Mouse (Mus musculus) ES-CJ7 (cell line): Measurements from ENCODE around the gene Nfkbia.

ENCODE experiments used
- DNase-seq: peaks from one replicate; pipeline ENCODE4 v3.0.0; 2011; ENCODE audit warnings: low read depth, low spot score

Nfkbia gene

DNA sequence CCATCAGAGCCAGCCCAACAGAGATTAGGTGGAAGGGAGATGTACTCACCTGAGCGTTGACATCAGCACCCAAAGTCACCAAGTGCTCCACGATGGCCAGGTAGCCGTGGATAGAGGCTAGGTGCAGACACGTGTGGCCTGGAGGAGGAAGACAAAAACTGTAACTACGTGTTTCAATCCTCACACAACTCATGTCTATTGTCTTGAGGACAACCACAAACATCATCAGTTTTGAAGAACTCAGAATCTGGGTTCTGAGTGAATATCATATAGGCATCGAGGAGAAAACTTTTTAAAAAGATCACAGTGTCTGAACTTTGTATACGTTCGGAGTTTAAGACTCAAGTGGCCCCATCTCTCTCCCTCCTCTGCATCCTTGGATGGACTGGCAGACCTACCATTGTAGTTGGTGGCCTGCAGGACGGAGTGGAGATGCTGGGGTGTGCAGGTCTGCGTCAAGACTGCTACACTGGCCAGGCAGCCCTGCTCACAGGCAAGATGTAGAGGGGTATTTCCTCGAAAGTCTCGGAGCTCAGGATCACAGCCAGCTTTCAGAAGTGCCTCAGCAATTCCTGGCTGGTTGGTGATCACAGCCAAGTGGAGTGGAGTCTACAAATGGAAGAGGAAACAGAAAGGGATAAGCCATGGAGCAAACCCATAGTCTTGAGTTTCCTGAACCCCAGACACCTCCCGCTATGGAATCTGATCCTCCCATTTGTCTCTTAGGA, 1.6 kb downstream of the Nfkbia start:
- no peak for DNase-seq

DNA sequence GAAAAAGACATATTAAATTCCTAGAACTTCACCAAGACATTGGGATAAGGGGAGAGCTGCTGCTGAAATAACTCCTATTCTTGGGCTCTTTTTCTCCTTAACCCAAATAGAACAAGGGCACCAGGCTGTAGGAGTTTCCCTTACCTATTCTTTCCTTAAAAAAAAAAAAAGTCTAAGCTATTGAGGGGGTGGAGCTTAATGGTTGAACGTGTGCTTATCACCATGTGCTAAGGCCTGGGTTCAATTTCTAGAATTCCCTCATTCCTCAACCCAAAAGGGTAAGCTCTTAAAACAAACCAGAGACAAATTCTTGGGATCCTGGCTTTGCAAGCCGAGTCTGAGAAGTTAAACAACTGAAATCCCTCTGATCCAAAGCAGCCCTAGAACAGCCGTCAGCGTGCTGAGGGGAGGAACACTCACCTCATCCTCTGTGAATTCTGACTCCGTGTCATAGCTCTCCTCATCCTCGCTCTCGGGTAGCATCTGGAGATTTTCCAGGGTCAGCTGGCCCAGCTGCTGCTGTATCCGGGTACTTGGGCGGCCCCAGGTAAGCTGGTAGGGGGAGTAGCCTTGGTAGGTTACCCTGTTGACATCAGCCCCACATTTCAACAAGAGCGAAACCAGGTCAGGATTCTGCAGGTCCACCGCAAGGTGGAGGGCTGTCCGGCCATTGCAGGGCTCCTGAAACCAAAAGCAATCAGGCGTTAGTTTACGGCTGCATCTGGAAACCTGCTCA, 2.3 kb downstream of the Nfkbia start:
- no peak for DNase-seq

DNA sequence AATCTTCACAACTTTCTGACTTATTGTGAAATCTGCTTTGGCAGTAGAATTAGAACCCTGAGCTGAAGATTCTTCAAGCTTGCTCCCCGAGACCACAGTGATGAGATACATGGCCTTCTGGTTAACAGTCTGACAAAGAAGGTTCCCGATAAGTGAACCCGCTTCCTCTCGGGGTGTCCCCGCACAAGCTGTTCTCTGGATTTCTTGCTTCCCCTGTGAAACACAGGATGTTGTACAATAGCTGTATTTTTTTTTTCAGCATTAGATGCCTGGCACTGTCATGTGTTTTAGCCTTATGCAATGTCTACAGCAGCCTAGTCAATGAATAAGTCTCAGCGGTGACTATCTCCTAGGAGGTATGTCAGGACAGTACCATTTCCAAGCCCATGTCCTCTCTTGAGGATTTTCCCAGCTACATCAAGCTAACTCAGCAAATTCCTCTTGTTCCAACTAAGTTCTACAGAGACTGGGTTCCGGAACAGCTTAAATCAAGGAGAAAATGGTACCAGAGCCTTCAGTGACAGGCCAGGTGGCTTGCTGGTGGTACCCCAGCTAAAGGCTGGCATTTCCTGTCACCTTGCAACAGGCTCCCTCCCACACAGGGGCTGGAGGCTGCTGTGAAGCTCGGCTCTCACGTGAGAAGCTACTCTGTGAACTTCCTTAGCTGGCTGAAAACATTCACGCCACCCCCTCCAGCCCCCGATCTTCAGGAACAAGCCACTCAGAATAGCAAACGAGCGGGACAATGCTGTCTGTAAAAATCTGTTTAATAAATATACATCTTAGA, 3.6 kb downstream of the Nfkbia start:
- DNase-seq: no peak

DNA sequence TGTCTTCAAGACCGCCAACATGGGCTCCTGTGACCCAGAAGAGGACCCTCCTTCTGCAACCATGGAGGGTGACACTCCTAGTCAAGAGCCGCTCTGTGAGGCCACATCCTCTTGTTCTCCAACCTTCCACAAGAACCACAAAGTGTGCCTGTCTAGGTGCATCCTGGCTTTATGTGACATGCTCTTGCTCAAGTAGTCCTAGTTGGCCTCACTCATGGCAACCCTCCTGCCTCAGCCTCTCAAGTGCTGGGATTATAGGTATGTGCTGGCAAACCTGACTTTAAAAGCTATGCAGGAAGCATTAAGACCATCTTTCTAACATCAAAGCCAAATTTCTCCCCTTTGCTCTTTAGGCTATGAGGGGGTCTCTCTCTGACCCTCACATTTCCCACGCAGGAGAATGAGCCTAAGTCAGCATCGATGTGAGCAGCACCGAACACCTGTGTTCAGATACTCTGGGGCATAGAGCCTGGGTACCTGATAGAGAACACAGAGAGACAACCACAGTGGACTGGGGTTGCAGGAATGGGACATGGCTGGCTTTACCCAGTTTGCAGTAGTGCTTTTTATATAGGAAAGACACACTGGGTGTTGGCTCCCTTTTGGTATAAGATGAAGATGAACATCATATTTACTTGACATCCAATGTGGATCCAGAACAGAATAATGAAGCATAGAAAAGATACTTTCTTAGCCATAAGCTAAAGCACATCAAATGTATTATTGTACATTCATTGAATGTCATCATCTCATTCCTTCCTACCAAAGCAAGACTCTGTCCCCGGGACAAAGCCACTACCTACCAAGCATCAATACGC, 4.4 kb downstream of the Nfkbia start:
- DNase-seq: no peak

DNA sequence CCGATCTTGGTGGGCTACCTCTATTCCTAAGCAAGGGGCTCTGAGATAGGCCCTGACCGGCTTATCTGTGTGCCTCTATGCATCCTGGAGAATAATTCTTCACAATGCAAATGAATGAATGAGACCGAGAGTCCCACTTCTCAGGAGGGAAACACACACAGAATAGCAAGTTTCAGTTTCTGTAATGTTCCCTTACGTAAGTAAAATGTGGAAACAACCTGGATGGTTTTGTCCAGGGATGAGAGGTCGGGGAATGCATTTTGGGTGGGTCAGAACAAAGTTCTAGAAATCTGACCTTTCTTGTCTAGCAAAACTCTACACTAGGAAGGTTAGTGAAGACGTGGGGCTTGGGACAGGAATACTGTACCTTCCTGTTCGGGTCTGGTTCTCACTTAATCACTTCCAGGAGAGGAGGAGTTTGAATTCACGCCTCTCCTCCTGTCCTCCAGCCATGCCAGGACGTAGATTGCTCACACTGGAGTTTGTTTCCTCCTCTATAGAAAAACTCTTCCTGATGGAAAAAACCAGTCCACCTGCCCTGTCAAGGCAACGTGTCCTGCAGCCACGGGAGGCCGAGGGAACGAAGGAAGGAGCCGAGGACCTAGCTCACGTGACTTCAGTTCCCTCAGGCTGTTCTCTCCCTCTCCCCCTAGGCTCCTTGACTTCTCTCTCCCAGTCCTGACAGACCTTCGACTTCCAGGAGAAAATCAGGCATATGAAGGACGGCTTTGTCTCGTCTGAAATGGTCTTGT, 5.3 kb downstream of the Nfkbia start:
- no peak for DNase-seq

DNA sequence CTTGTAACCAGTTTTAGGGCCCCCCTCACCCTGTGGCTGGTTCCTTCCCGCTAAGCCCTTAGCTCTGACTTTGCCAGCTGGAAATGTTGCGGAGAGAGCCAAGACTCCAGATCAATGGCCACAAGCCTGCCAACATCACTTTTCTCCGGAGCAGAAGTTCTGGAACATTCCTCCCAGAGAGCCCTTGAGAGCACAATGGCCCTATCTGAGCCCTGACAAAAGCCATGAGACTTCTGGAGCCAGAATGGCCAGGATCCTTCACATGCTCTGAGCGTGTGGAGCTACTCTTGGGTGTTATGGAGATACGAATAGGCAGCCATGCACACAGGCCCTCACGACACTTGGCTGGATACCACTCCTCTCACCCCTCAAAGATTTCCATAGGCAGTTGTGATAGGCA, 7.6 kb downstream of the Nfkbia start:
- DNase-seq: no peak

DNA sequence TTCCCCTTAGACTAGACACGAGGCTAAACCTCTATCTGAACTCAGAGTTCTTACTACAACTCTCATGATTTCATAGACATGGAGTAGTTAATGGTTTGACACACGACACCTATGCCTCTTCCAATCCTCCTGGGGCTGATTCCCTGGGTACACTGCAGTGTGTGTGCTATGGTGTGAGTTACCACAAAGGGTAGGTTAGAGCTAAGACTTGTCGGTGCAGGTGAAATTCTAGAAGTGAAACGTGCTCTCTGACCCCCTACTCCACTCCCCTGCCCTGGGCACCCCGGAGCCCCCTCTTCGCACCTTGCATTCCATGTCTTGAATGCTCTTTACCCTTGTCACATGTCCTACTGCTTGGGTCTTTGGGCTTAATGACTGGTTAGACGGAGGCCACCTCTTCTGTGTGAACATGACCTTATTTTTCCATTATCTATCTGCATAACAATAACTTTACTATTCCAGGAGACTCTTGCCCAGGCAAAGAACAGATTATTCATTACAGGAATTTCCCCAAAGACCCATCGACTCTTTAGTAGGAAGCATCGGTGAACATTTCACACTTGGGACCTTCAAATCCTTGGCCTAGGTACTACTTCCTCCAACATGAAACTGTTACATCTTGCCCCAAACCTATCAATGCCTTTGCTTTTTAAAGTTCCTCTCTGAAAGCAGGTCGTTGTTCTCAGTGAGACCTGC, 8.2 kb downstream of the Nfkbia start:
- no peak for DNase-seq

DNA sequence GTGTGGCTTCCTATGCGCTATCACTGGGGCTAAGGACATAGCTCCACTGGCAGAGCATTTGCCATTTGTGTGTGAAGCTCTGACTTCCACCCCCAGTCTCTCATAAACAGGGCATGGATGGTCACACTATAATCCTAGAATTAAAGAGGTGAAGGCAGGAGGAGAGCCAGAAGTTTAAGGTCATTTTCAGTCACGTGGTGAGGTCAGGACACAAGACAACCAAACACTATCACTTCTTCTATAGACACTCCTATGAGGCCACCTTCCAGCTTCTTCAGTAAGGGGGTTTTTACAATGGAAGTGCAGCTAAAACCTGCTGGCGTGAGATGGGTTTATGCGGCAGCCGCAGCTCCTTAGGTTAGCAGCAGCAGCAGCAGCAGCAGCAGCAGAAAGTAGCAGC, 8.9 kb downstream of the Nfkbia start:
- no peak for DNase-seq

DNA sequence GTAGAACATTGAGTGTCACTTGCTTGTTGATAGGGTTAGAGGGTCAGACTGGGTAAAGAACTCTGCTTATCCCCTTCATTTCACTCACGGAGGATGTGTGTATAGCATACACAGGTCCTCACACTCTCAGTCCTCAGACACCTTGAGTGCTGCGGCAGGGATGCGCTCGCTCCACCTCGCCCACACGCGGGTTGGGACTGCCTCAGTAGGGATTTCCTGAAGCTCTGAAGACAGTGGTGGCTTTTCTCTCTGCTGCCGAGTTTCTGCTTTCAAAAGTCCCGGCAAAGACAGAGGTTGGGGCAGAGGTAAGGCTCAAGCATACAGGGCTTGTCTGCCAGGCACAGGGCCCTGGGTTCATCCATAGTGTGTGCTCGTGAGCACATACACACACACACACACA, 9.7 kb downstream of the Nfkbia start:
- no peak for DNase-seq

DNA sequence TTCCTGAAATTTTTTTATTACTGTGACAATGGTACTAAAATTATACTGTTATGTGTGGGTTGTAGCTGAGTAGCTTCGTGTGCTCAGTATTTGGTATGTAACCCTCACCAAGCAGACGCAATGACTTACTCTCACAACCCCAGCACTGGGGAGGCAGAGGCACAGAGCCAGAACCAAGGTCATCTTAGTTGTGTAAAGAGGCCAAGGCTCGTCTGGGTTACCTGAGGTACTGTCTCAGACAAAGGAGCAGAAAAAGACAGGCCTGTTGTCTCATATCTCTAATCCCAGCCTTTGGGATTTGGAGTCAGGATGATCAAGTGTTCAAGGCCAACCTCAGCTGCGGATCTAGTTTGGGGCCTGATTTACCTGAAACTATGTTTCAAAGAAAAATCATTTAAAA, 10.7 kb downstream of the Nfkbia start:
- DNase-seq: no peak

DNA sequence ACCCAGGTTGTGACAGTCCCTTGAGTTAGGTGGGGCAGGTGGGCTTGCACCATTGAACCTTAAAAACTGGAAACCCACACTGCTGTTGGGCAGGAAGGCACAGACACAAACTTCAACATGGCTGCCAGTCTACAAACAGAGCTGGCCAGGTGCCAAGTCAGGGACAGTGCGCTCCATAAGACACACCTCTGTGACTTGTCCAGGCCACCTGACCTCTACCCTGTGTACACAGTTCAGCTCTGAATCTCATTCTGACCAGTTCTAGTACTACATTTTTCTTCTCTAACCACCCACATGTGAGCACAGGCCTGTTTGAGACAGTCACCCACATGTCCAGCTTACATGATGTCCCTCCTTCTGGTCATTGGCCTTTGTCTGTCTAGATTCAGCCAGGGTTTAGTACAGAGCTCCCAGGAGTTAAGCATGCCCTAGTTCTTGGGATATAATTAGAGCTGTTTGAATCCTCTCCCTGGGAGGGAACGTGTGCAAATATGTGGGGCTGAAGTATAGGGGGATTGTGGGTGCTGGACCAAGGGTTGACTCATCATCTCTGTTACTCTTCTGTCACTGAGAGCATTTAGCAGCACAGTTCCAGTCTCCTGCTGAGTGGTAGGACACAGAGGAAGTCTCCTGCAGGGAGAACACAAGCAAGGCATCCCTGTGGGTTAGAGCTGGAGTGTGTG, 11.8 kb downstream of the Nfkbia start:
- no peak for DNase-seq

DNA sequence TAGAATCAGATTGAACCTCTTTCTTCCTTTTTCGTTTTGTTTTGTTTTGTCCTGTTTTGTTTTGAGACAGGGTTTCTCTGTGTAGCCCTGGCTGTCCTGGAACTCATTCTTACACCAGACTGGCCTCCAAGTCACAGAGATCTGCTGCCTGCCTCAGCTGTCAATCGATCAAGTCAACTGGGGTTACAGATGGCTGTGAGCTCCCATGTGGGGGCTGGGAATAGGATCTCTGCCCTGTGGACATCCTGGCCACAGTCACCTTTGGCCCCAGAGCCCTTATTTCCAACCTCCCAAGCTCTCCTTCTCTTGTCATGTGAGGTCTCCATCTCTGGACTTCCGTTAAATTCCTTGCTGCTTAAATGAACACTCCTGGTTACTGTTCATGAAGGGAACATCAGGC, 13.5 kb downstream of the Nfkbia start:
- no peak for DNase-seq

DNA sequence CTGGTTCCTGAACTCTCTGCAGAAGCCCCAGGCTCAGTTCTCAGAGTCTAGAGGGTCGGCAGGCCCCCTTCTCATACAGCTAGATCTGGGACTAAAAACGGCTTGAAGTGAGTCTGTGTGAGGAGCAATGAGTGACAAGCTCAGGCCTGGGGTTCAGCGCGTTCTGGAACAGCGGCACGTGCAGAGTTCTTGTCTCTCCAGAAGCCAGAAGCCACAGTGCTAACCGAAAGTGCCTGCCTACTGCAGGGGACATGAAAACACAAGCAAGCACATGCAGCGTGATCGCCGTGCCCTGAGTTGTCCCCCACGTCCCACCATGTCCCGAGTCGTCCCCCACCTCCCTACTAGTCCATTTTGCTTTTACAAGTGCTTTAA, 18.3 kb downstream of the Nfkbia start:
- DNase-seq: no peak

DNA sequence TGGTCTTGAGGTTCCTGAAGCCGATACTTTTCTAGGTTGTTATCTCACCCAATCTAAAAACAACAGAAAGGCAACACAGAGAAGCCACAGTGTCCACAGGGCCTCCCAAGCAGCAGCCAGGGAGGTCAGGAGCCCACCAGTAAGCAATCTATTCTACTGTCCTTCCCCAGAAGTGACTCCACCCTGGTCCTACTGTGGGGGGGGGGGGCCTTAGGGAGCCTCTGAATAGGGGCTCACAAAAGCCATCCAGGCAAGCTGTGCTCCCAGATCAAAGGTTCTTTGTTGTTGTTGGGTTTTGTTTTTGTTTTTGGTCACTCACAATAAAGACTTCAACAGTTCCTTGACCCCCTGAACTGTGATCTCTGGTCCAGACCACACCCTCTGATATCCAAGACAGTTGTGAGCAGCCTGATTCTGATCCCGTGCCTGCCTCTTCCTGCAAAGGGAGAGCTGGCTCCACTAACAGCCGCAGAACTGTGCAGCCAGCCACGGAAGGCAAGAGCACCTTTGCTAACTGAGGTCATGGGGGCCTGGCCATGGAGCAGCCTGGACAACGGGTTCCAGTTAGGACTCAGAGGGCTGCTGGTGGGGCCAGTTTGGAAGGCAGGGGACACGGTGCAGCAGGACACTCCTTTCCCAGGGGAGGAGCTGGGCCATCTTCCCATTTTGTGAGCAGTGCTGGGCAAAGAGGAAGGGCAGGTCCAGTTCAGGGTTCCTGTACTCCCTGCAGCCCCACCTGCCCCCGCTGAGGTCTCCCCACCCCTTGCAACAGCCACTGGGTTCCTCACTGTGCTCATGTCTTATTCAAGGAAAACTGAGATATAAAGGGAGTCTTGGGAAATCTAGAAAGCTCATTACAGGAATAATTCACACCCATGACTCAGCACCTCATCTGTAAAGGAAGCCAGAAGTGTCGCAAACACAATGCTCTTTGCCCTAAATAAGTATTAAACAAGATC, 18.9 kb downstream of the Nfkbia start:
- peak; percentile 49 for DNase-seq

DNA sequence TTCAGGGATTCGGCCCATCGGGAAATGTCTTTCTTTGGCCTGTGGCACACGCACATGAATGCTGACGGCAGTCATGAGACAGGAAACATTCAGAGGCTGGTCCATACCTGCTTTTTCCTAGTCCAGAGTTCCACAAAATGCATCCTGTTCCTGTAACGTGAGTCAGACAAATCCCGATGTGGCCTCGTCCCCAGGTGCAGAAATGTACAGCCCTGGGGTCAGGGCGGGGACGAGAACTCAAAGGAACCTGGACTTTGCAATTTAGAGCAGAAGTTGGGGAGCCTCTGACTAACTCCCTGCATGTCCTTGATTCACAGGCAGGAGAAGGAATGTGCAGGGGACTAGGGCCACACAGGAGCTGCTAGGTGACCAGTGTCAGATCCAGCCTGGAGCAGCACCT, 21.1 kb downstream of the Nfkbia start:
- peak; percentile 32 for DNase-seq

DNA sequence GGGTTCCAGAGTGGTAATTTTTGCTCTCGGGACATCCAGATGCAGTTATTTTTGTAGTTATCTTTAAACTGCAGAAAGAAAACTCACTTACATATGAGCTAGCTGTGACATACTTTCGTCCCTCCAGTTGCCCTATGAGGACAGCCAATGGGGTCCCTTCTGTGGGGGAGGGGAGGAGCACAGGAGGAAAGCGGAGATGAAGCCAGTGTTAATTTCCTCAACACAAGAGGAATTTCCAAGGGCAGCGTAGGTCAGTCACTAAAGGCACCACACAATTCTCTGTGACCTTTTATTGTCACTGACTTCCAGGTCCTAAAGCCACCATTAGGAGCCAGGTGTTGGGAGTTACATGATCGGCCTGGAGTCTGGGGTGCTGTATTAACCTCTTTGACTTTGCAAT, 22.0 kb downstream of the Nfkbia start:
- DNase-seq: peak; percentile 41

DNA sequence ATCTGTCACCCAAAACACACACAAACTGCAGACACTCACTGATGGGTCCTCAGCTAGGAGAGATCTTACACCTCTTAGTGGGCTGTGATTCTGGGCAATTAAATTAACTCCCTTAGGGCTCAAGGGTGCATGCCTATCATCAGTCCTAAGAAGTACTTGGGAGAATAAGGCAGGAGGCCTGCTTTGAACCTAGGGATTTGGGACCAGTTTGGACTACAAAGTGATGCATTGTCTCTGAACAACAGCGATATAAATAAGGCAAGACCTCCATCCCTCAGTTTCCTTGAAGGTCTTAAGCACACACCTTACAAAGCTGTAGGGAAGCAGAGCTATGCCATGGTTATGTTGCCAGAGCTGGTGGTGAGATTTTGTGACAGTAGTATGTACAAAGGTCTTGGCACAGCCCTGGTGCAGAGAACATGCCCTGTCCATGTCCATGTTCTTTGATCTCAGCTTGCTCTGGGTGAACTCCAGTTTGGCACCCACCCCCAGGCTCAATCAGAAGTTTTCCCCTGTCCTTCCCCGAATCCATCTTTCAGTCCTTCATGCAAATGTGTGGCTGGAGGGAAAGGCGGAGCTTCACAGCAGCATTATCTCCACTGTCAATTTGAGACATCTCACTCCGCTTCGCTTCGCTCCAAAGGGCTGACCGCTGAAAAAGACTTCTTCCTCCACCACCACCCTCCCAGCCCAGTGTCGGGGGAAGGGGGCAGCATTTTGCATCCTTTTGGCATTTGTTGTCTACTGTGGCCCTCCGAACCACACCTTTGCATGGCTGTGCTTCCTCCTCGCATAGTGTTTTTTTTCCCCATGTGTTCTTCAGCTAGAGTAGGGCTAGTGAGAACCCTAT, 24.9 kb downstream of the Nfkbia start:
- no peak for DNase-seq

DNA sequence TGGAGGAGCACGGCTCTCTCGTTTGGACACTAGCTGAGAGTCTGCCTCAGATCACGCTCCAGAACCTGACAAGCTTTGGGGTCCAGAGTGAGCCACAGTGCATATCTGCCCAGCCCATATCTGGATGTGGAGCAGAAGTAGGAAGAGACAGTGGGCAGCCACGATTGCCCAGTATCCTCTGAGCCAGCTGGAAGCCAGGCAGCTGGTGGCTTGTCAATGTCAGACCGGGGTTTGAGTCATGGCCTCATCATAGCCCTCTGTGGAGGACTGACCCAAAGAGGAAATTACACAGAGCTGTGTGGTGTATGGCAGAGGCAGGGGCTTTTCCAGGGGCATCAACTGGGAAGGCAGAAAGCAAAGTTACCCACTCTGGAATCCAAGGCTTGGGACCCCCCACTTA, 25.6 kb downstream of the Nfkbia start:
- DNase-seq: no peak
